Mouse (Mus musculus) leukemia stem cell, adult 10-12 weeks (primary cell): ENCODE measurements around the gene Pou2af1. TPM values are rescaled to one million over a fixed set of nuclear protein-coding genes. Genes with fewer than 3 reads are reported as not detected.

ENCODE experiments used
- polyA plus RNA-seq: library from polyadenylated mRNA; stranded (reverse); fragments of >175 nt; gene quantifications from 2 replicates; pipeline ENCODE4 v1.2.3, GENCODE M21; 2012; ENCODE audit warnings: low replicate concordance

Gene Pou2af1
- polyA plus RNA-seq, result 232 and 397 TPM in 2 replicates

GRCm38 (mm10) chr9:51213023-51213728, at the start of gene Pou2af1:
Pou2af1 (plus strand) TSS chr9:51213708.

GRCm38 (mm10) chr9:51165312-51166180, 48.0 kb upstream of the Pou2af1 start, which contains the start of gene Gm32742:
Gm32742 (minus strand) TSS chr9:51165517.

GRCm38 (mm10) chr9:51278500-51279381, 65.2 kb downstream of the Pou2af1 start, which contains the start of gene Colca2:
Colca2 (minus strand) TSS chr9:51278569.

Other genes starting within 250 kb of the Pou2af1 start
- gene Sik2, start 204.6 kb upstream of the Pou2af1 start, polyA plus RNA-seq, result 7.7 and 12.4 TPM in 2 replicates
- not detected in 2 replicates for gene Btg4, start 152.8 kb upstream of the Pou2af1 start, polyA plus RNA-seq
- gene Layn, start 136.6 kb upstream of the Pou2af1 start, polyA plus RNA-seq, result not detected in 2 replicates
- not detected in 2 replicates for gene 4833427G06Rik, start 111.6 kb upstream of the Pou2af1 start, polyA plus RNA-seq
- not detected in 2 replicates for gene Gm32742, start 48.2 kb upstream of the Pou2af1 start, polyA plus RNA-seq
- gene Colca2, start 64.9 kb downstream of the Pou2af1 start, polyA plus RNA-seq, result not detected in 2 replicates
- gene 1810046K07Rik, start 115.2 kb downstream of the Pou2af1 start, polyA plus RNA-seq, result 0.97 and 1.7 TPM in 2 replicates